ENCODE assay signal across 28 mouse cellular contexts in genomic region chr3:142222471-142223103, GRCm38 (mm10). TPM values are rescaled to one million over a fixed set of nuclear protein-coding genes. Genes with fewer than 3 reads are reported as not detected.
A peak's percentile ranks its signal among the peaks of the same experiment; 100 is the strongest.
DNase-seq lines count a peak whose midpoint lies in the region; ATAC-seq and TF ChIP-seq lines count a peak whose summit lies in the region.
"Had no signal": no experiment of that assay in that cellular context is flagged by ENCODE, and none has a peak within 500 bp of the region (broad histone marks: within the 10 kb centered on the region; RNA-seq: fewer than 3 reads in every experiment).

No protein-coding gene starts in this region.

- DNase-seq in 3T3-L1 (ENCODE audit: low read depth, low spot score) (peak; percentile 86), CH12.LX (ENCODE audit: extremely low read depth) (peak; percentile 42)
- peak; percentile 66 for DNase-seq in forelimb bud, embryonic 11.5 days (ENCODE audit: low read depth, low spot score)
- no peak for DNase-seq in limb, embryonic 14.5 days (ENCODE audit: low spot score)
- no peak for DNase-seq in spleen, postnatal 10 days (ENCODE audit: low spot score in 2 of 2)
- DNase-seq in heart, postnatal 25 days (ENCODE audit: low spot score), result no peak
- DNase-seq in hindbrain, embryonic 10.5 days (ENCODE audit: low spot score), result no peak
- DNase-seq: adrenal gland, postnatal 14 days; cerebellum, adult 9-11 months; gastrocnemius, postnatal 10 days; kidney, adult 18-20 months; lung, postnatal 36 days; midbrain, embryonic 14.5 days; right cerebral cortex, postnatal 14 days; spleen, adult 18-20 months; thymus, adult 18-20 months; thymus, postnatal 36 days had no signal

- H3K9me3 ChIP-seq in CH12.LX (replicated peaks; ENCODE audit: low read length), result no peaks in the 10 kb centered on the region
- H3K9me3 ChIP-seq in limb, embryonic 14.5 days (ENCODE audit: control insufficient read depth, low read length), result no peaks in the 10 kb centered on the region
- no peaks in the 10 kb centered on the region for H3K9me3 ChIP-seq in hindbrain, embryonic 10.5 days
- H3K9me3 ChIP-seq: embryonic facial prominence, embryonic 12.5 days; forebrain, embryonic 12.5 days; heart, embryonic 10.5 days; limb, embryonic 15.5 days; liver, embryonic 15.5 days; lung, embryonic 15.5 days had no signal

- no peak for TF ChIP-seq EP300 in CH12.LX (IDR thresholded peaks at IDR 0.05; ENCODE audit: low read length)

- H3K36me3 ChIP-seq in CH12.LX (replicated peaks in 1 of 2; ENCODE audit: control insufficient read depth in 1 of 2, insufficient read depth in 1 of 2, low read length in 1 of 2), result no peaks in the 10 kb centered on the region
- no peaks in the 10 kb centered on the region for H3K36me3 ChIP-seq in limb, embryonic 14.5 days (ENCODE audit: control insufficient read depth, insufficient read depth, low read length)
- H3K36me3 ChIP-seq in hindbrain, embryonic 10.5 days, result no peaks in the 10 kb centered on the region
- H3K36me3 ChIP-seq: embryonic facial prominence, embryonic 12.5 days; forebrain, embryonic 12.5 days; heart, embryonic 10.5 days; limb, embryonic 15.5 days; liver, embryonic 15.5 days; lung, embryonic 15.5 days had no signal

- H3K79me2 ChIP-seq in CH12.LX (replicated peaks; ENCODE audit: control insufficient read depth, extremely low read depth, insufficient read depth, poor library complexity, severe bottlenecking), result no peaks in the 10 kb centered on the region

- peak in 1 of 2 experiments; percentile 21; a peak in 2 of 4 replicates for TF ChIP-seq CTCF in CH12.LX (conservative IDR thresholded peaks at IDR 0.05 in 1 of 2, IDR thresholded peaks at IDR 0.05 in 1 of 2; ENCODE audit: low read depth in 2 of 2, low read length in 2 of 2)

- H3K4me3 ChIP-seq in CH12.LX (replicated peaks in 1 of 3; ENCODE audit: low read depth in 2 of 3, low read length in 2 of 3, poor library complexity in 1 of 3), result no peak overlapping the region
- no peak overlapping the region for H3K4me3 ChIP-seq in limb, embryonic 14.5 days (replicated peaks; ENCODE audit: low read length)
- no peak overlapping the region for H3K4me3 ChIP-seq in hindbrain, embryonic 10.5 days
- H3K4me3 ChIP-seq: embryonic facial prominence, embryonic 12.5 days; forebrain, embryonic 12.5 days; heart, embryonic 10.5 days; limb, embryonic 15.5 days; liver, embryonic 15.5 days; lung, embryonic 15.5 days; megakaryocyte, embryonic 14.5 days had no signal

- H3K27ac ChIP-seq in CH12.LX (ENCODE audit: insufficient read depth, low read depth), result no peak overlapping the region
- H3K27ac ChIP-seq in limb, embryonic 14.5 days (replicated peaks; ENCODE audit: low read depth, low read length), result peak overlapping the region; percentile 40; the same call in 1 of the 2 replicates
- no peak overlapping the region for H3K27ac ChIP-seq in hindbrain, embryonic 10.5 days
- H3K27ac ChIP-seq: embryonic facial prominence, embryonic 12.5 days; forebrain, embryonic 12.5 days; heart, embryonic 10.5 days; kidney, postnatal 0 days; limb, embryonic 15.5 days; liver, embryonic 15.5 days; lung, embryonic 15.5 days had no signal

- dilution Hi-C loops in CH12.LX (cut with MboI; ENCODE audit: extremely low pct_ligation_motif_present, extremely low pct_unique_long_range_greater_than_20kb, low sequenced_read_pairs), result no loop called here

- TF ChIP-seq RAD21 in CH12.LX (IDR thresholded peaks at IDR 0.05; ENCODE audit: low read depth, low read length), result no peak

- ATAC-seq in limb, embryonic 14.5 days (ENCODE audit: low FRiP score, low read depth), result peak; percentile 45; the same call in 1 of the 2 replicates
- ATAC-seq: activated CD4-positive, CD25-positive, alpha-beta regulatory T cell, adult 4 months; CD4-positive, CD25-positive, alpha-beta regulatory T cell, adult 4 months had no signal

- peaks cover 2 to 14% of the 10 kb centered on the region in 2 experiments; a peak in 2 of 4 replicates for H3K4me1 ChIP-seq in CH12.LX (ENCODE audit: control insufficient read depth in 1 of 2, insufficient read depth in 2 of 2)
- H3K4me1 ChIP-seq in limb, embryonic 14.5 days (ENCODE audit: control insufficient read depth, insufficient read depth, low read length), result peaks cover 20% of the 10 kb centered on the region
- no peaks in the 10 kb centered on the region for H3K4me1 ChIP-seq in hindbrain, embryonic 10.5 days (replicated peaks)
- H3K4me1 ChIP-seq: forebrain, embryonic 12.5 days; liver, embryonic 15.5 days; lung, embryonic 15.5 days; megakaryocyte, embryonic 14.5 days had no signal

- intact Hi-C loops in heart, postnatal 25 days (cut with DNase I), result no loop called here

- in situ Hi-C loops in CH12.LX (cut with MboI; ENCODE audit: low pct_ligation_motif_present, low pct_unique_long_range_greater_than_20kb, low sequenced_read_pairs), result no loop called here

- WGBS in limb, embryonic 14.5 days, result 37% methylated on average over 7 of the region's 7 CpGs
- 91% methylated on average over 7 of the region's 7 CpGs for WGBS in hindbrain, embryonic 10.5 days

- no peak for TF ChIP-seq POLR2A in CH12.LX (IDR thresholded peaks at IDR 0.05; ENCODE audit: low read depth, low read length)
- TF ChIP-seq POLR2A in limb, embryonic 14.5 days (IDR thresholded peaks at IDR 0.05; ENCODE audit: borderline replicate concordance, extremely low read depth, insufficient read depth, insufficient read length), result no peak

- no peak overlapping the region for H3K4me2 ChIP-seq in CH12.LX (ENCODE audit: insufficient read depth, low read depth, poor library complexity, severe bottlenecking)
- no peak overlapping the region for H3K4me2 ChIP-seq in limb, embryonic 14.5 days (replicated peaks; ENCODE audit: low read depth, low read length, severe bottlenecking)
- H3K4me2 ChIP-seq: embryonic facial prominence, embryonic 12.5 days; forebrain, embryonic 12.5 days; limb, embryonic 15.5 days; liver, embryonic 15.5 days; lung, embryonic 15.5 days had no signal

- H3K9ac ChIP-seq in CH12.LX (ENCODE audit: insufficient read depth, low read depth), result no peak overlapping the region
- no peak overlapping the region for H3K9ac ChIP-seq in limb, embryonic 14.5 days (ENCODE audit: low read depth, low read length, severe bottlenecking)
- H3K9ac ChIP-seq: embryonic facial prominence, embryonic 12.5 days; forebrain, embryonic 12.5 days; limb, embryonic 15.5 days; liver, embryonic 15.5 days; lung, embryonic 15.5 days had no signal

- H3K27me3 ChIP-seq in CH12.LX (replicated peaks), result no peaks in the 10 kb centered on the region
- peaks cover 4% of the 10 kb centered on the region; the same call in 1 of the 2 replicates for H3K27me3 ChIP-seq in limb, embryonic 14.5 days (ENCODE audit: control insufficient read depth, insufficient read depth, low read length)
- H3K27me3 ChIP-seq in hindbrain, embryonic 10.5 days (ENCODE audit: insufficient read depth, poor library complexity, severe bottlenecking), result no peaks in the 10 kb centered on the region
- H3K27me3 ChIP-seq: embryonic facial prominence, embryonic 12.5 days; forebrain, embryonic 12.5 days; liver, embryonic 15.5 days; lung, embryonic 15.5 days; megakaryocyte, embryonic 14.5 days had no signal

TF ChIP-seq in CH12.LX, 34 proteins besides CTCF, POLR2A, EP300 and RAD21:
- TF ChIP-seq USF2 (conservative IDR thresholded peaks at IDR 0.05; ENCODE audit: low read depth, low read length), result no peak
- TF ChIP-seq GABPA (IDR thresholded peaks at IDR 0.05; ENCODE audit: insufficient replicate concordance, low read depth, low read length), result no peak
- TF ChIP-seq MAX (IDR thresholded peaks at IDR 0.05; ENCODE audit: low read length), result no peak

RNA-seq across cellular contexts. Expression of gene Bmpr1b, which starts 53.4 kb away (rescaled TPM):
- total RNA-seq in CH12.LX (2012; rRNA removed), result 0.04 TPM in 1 of 2 replicates, not detected in the other
- total RNA-seq in CH12.LX (2014; rRNA removed), result 0.04 and 0.05 TPM in 2 replicates
- polyA plus RNA-seq in CH12.LX (2012; ENCODE audit: insufficient read length, low read depth), result 0.05 TPM in 1 of 2 replicates, not detected in the other
- 7.4 and 8.8 TPM in 2 replicates for polyA plus RNA-seq in limb, embryonic 14.5 days (2012; rRNA removed)
- 11.7 and 13.8 TPM in 2 replicates for polyA plus RNA-seq in limb, embryonic 14.5 days (2014; fragmentation: Nextera tagmentation; extraction: Ambion mirVana)
- under 1 TPM; 0.17 to 0.26 TPM for total RNA-seq in heart, postnatal 25 days (2021)
- 9.9 and 11.6 TPM in 2 replicates for polyA plus RNA-seq in hindbrain, embryonic 10.5 days (2016; fragmentation: Nextera tagmentation; extraction: Ambion mirVana)
- total RNA-seq: granulocyte monocyte progenitor cell, adult 5-6 weeks had no signal
- polyA plus RNA-seq: activated CD4-positive, CD25-positive, alpha-beta regulatory T cell, adult 4 months; CD4-positive, CD25-positive, alpha-beta regulatory T cell, adult 4 months had no signal

Comparison
In these comparisons a context has a peak if more than half of its experiments do, and no peak if none do; other contexts are left out.
1. DNase-seq: peak in 3T3-L1 (single experiment), CH12.LX (single experiment) and forelimb bud, embryonic 11.5 days (single experiment); none in limb, embryonic 14.5 days (single experiment), spleen, postnatal 10 days (0 of 2), heart, postnatal 25 days (single experiment) and hindbrain, embryonic 10.5 days (single experiment).